Mouse (Mus musculus): ENCODE measurements at regions not wholly inside any gene's neighbourhood (a gene's known extent, or its start where the extent isn't known, plus 50 kb on each side); places are given as distances from the start of the nearest gene placed in this dataset.

- peak; percentile 55 for ATAC-seq (replicated peaks; ENCODE audit: insufficient number of reproducible peaks, low FRiP score, low TSS enrichment)
- no peak overlapping the region for H3K4me3 ChIP-seq (ENCODE audit: low read depth, low read length)
- H3K9ac ChIP-seq (ENCODE audit: low read depth, low read length) = peak overlapping the region; percentile 56
- WGBS (ENCODE audit: insufficient replicate concordance) = 28% methylated on average over 4 of the region's 4 CpGs
- H3K36me3 ChIP-seq (ENCODE audit: control insufficient read depth, insufficient read depth, low read length) = no peaks in the 10 kb centered on the region
- H3K4me2 ChIP-seq = peak overlapping the region; percentile 47
- no peak overlapping the region for H3K27ac ChIP-seq (ENCODE audit: low read depth, low read length)
- no peaks in the 10 kb centered on the region for H3K9me3 ChIP-seq (replicated peaks; ENCODE audit: control insufficient read depth, low read length)
- peaks cover 10% of the 10 kb centered on the region for H3K4me1 ChIP-seq (ENCODE audit: control insufficient read depth, insufficient read depth, low read length)
- no peaks in the 10 kb centered on the region; the same call in 1 of the 2 replicates for H3K27me3 ChIP-seq (ENCODE audit: control insufficient read depth, insufficient read depth, low read length)
Measured at GRCm38 (mm10) chr10:31076948-31077347, 234.3 kb upstream of the Hey2 start.

DNA sequence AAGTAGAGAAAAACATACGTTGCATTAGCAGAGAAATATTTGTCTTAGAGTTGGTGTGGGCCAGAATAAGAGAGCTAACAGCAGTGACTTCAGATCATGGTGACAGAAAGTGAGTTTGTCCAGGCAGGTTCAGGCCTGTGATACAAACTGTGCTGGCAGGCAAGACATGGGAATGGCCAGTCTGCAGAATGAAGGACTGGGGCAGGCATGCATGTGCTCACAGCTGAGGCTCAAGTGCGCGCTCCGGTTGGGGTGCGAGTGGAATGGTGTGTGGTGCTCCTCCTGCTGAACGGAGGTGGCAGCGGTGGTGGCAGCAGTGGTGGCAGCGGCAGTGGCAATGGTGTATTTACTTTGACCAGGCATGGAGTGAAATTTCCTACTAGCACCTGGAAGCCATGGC lies 233.8 kb upstream of the Hey2 start:
- peak overlapping the region; percentile 56 for H3K9ac ChIP-seq (ENCODE audit: low read depth, low read length)
- no peaks in the 10 kb centered on the region; the same call in 1 of the 2 replicates for H3K27me3 ChIP-seq (ENCODE audit: control insufficient read depth, insufficient read depth, low read length)
- 54% methylated on average over 8 of the region's 8 CpGs for WGBS (ENCODE audit: insufficient replicate concordance)
- H3K4me2 ChIP-seq = peak overlapping the region; percentile 47
- H3K27ac ChIP-seq (ENCODE audit: low read depth, low read length) = no peak overlapping the region
- no peak overlapping the region for H3K4me3 ChIP-seq (ENCODE audit: low read depth, low read length)
- no peak for ATAC-seq (replicated peaks; ENCODE audit: insufficient number of reproducible peaks, low FRiP score, low TSS enrichment)
- peaks cover 10% of the 10 kb centered on the region for H3K4me1 ChIP-seq (ENCODE audit: control insufficient read depth, insufficient read depth, low read length)
- H3K9me3 ChIP-seq (replicated peaks; ENCODE audit: control insufficient read depth, low read length) = no peaks in the 10 kb centered on the region
- no peaks in the 10 kb centered on the region for H3K36me3 ChIP-seq (ENCODE audit: control insufficient read depth, insufficient read depth, low read length)

DNA sequence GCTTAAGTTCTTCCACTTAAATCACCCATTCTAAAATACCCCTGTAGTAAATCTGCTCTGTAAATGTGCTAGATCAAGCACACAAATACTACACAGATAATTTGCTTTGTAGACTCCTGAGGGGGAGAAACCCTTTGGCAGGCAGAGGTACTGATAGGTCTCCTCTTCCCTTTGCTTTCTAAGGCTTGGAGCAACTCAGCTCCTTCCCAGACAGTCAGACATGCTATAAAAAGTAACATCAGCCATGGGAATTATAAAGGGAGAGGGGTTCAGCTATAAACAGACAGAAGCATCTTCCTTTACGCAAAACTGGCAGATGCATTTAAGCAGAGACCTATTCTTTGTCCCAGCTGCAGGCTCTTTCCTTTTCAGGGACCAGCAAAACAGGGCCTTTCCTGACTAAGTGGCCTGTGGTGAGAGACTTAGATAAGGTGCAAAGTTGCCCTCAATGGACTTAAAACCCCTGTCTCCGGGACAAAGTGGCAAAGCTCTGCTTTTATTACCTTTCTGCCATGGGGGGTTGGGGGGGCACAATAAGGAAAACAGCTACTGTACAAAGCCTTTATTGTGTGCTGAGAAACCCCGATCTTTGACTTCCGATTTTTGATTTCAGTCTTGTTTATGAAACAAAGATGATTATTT lies 231.5 kb upstream of the Hey2 start:
- WGBS (ENCODE audit: insufficient replicate concordance) = 37% methylated on average over 4 of the region's 4 CpGs

GRCm38 (mm10) chr10:31068668-31069223 lies 226.1 kb upstream of the Hey2 start:
- Histone ChIP-seq H3K4me3 (ENCODE audit: low read depth, low read length) (no peak overlapping the region), H3K9me3 (replicated peaks; ENCODE audit: control insufficient read depth, low read length) (no peaks in the 10 kb centered on the region), H3K27ac (ENCODE audit: low read depth, low read length) (peak overlapping the region; percentile 29; the same call in 1 of the 2 replicates), H3K36me3 (ENCODE audit: control insufficient read depth, insufficient read depth, low read length) (no peaks in the 10 kb centered on the region), H3K27me3 (ENCODE audit: control insufficient read depth, insufficient read depth, low read length) (no peaks in the 10 kb centered on the region), H3K4me2 (no peak overlapping the region), H3K4me1 (ENCODE audit: control insufficient read depth, insufficient read depth, low read length) (peaks cover 8% of the 10 kb centered on the region; the same call in 1 of the 2 replicates), H3K9ac (ENCODE audit: low read depth, low read length) (no peak overlapping the region)
- peak; percentile 73; the same call in 1 of the 2 replicates for ATAC-seq (replicated peaks; ENCODE audit: insufficient number of reproducible peaks, low FRiP score, low TSS enrichment)

More for the DNA sequence above, 231.5 kb upstream of the Hey2 start:
- Histone ChIP-seq H3K4me3 (ENCODE audit: low read depth, low read length) (no peak overlapping the region), H3K4me2 (no peak overlapping the region), H3K27me3 (ENCODE audit: control insufficient read depth, insufficient read depth, low read length) (no peaks in the 10 kb centered on the region; the same call in 1 of the 2 replicates), H3K9me3 (replicated peaks; ENCODE audit: control insufficient read depth, low read length) (no peaks in the 10 kb centered on the region), H3K4me1 (ENCODE audit: control insufficient read depth, insufficient read depth, low read length) (peaks cover 13% of the 10 kb centered on the region), H3K36me3 (ENCODE audit: control insufficient read depth, insufficient read depth, low read length) (no peaks in the 10 kb centered on the region), H3K27ac (ENCODE audit: low read depth, low read length) (0 out of 2 replicates have a peak overlapping the region, but pooled peaks have one; percentile 6), H3K9ac (ENCODE audit: low read depth, low read length) (peak overlapping the region; percentile 34; the same call in 1 of the 2 replicates)
- ATAC-seq (replicated peaks; ENCODE audit: insufficient number of reproducible peaks, low FRiP score, low TSS enrichment) = no peak

DNA sequence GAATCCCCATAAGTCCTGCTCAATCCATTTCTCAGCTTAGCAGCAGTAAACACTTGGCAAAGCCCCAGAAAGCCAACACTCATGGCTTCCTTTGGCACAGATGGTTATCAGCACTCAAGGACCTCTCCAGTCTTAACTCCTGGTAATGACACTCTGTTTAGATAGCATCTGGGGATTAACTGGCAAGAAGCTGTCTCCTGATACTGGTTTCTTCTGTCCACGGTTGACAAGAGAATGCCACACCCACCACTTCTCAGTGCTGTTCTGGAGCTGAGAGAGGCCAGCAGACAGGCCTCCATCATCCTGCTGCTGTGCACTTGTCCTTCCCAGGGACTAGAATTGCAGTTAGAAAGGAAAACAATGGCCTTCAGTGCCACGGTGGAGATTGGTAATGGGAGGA lies 220.1 kb upstream of the Hey2 start:
- ATAC-seq (replicated peaks; ENCODE audit: insufficient number of reproducible peaks, low FRiP score, low TSS enrichment) = no peak
- WGBS (ENCODE audit: insufficient replicate concordance) = 10% methylated on average over 2 of the region's 2 CpGs
- Histone ChIP-seq H3K36me3 (ENCODE audit: control insufficient read depth, insufficient read depth, low read length) (no peaks in the 10 kb centered on the region), H3K4me3 (ENCODE audit: low read depth, low read length) (no peak overlapping the region), H3K4me2 (no peak overlapping the region), H3K9me3 (replicated peaks; ENCODE audit: control insufficient read depth, low read length) (no peaks in the 10 kb centered on the region), H3K27me3 (ENCODE audit: control insufficient read depth, insufficient read depth, low read length) (no peaks in the 10 kb centered on the region), H3K9ac (ENCODE audit: low read depth, low read length) (no peak overlapping the region), H3K4me1 (ENCODE audit: control insufficient read depth, insufficient read depth, low read length) (peaks cover 7% of the 10 kb centered on the region; the same call in 1 of the 2 replicates), H3K27ac (ENCODE audit: low read depth, low read length) (no peak overlapping the region)

DNA sequence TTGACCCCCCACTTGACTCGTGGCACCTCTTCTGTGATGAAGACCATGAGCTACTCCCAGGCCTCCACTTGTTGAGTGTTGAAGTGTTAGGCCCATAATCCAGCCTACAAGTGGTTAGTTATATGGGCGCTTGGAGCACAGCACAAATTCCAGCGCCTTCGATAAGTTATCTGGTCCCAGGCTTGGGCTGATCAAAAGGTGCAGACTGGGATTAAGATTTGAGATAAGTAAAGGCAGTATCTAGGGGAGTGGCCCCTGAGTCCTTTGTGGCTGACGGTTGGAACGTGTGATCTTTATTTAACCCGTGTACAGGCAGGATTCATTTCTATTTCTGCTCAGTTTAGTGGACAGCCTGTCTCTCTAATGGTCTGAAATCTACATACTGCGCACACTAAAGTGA lies 210.7 kb upstream of the Hey2 start:
- peak; percentile 83 for ATAC-seq (replicated peaks; ENCODE audit: insufficient number of reproducible peaks, low FRiP score, low TSS enrichment)
- peaks cover 3% of the 10 kb centered on the region for H3K4me1 ChIP-seq (ENCODE audit: control insufficient read depth, insufficient read depth, low read length)
- peak overlapping the region; percentile 21; the same call in 1 of the 2 replicates for H3K4me2 ChIP-seq
- no peaks in the 10 kb centered on the region for H3K36me3 ChIP-seq (ENCODE audit: control insufficient read depth, insufficient read depth, low read length)
- no peak overlapping the region for H3K4me3 ChIP-seq (ENCODE audit: low read depth, low read length)
- WGBS (ENCODE audit: insufficient replicate concordance) = 37% methylated on average over 8 of the region's 8 CpGs
- peak overlapping the region; percentile 51; the same call in 1 of the 2 replicates for H3K27ac ChIP-seq (ENCODE audit: low read depth, low read length)
- H3K9me3 ChIP-seq (replicated peaks; ENCODE audit: control insufficient read depth, low read length) = no peaks in the 10 kb centered on the region
- H3K9ac ChIP-seq (ENCODE audit: low read depth, low read length) = no peak overlapping the region
- no peaks in the 10 kb centered on the region for H3K27me3 ChIP-seq (ENCODE audit: control insufficient read depth, insufficient read depth, low read length)

DNA sequence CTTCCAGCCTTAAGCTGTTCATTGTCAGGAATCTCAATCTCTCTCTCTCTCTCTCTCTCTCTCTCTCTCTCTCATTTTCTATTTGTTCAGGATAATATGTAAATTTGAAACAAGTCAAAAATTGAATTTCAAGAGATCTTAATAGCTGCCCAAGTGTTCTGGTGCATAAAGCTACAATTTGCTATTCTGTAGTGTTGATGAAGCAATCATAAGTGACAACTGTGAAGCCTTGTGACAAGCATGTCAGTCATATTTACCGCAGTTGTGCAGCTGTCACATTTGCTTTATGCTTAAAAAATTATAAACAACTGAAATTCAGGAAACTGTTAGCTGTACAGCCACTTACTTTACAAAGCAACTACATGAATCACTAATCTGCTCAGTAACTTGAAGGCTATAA lies 208.6 kb upstream of the Hey2 start:
- H3K4me3 ChIP-seq (ENCODE audit: low read depth, low read length) = no peak overlapping the region
- peaks cover 3% of the 10 kb centered on the region for H3K4me1 ChIP-seq (ENCODE audit: control insufficient read depth, insufficient read depth, low read length)
- H3K36me3 ChIP-seq (ENCODE audit: control insufficient read depth, insufficient read depth, low read length) = no peaks in the 10 kb centered on the region
- no peak overlapping the region for H3K9ac ChIP-seq (ENCODE audit: low read depth, low read length)
- H3K4me2 ChIP-seq = no peak overlapping the region
- no peak overlapping the region for H3K27ac ChIP-seq (ENCODE audit: low read depth, low read length)
- 85% methylated on average over 1 of the region's 1 CpGs for WGBS (ENCODE audit: insufficient replicate concordance)
- ATAC-seq (replicated peaks; ENCODE audit: insufficient number of reproducible peaks, low FRiP score, low TSS enrichment) = no peak
- H3K27me3 ChIP-seq (ENCODE audit: control insufficient read depth, insufficient read depth, low read length) = no peaks in the 10 kb centered on the region
- no peaks in the 10 kb centered on the region for H3K9me3 ChIP-seq (replicated peaks; ENCODE audit: control insufficient read depth, low read length)

DNA sequence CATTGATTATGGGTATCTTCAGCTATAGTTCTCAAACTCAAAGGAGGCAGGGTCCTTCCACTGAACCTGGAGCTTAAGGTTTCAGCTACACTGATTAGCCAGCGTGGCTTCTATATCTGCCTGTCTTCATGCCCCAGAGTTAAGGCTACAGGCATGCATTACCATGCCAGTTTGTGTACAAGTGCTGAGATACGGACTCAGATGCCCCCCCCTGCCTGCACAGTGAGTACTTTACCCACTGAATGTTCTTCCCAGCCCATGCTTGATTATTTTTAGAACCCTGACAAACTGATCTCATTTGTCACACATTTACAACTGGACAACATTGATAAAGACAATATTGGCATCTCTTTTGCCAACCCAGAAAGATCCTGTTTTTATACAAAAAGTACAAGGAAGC lies 206.8 kb upstream of the Hey2 start:
- H3K4me2 ChIP-seq = no peak overlapping the region
- no peaks in the 10 kb centered on the region for H3K27me3 ChIP-seq (ENCODE audit: control insufficient read depth, insufficient read depth, low read length)
- no peak overlapping the region for H3K9ac ChIP-seq (ENCODE audit: low read depth, low read length)
- H3K4me1 ChIP-seq (ENCODE audit: control insufficient read depth, insufficient read depth, low read length) = peaks cover 3% of the 10 kb centered on the region
- H3K4me3 ChIP-seq (ENCODE audit: low read depth, low read length) = no peak overlapping the region
- ATAC-seq (replicated peaks; ENCODE audit: insufficient number of reproducible peaks, low FRiP score, low TSS enrichment) = no peak
- no peak overlapping the region for H3K27ac ChIP-seq (ENCODE audit: low read depth, low read length)
- H3K9me3 ChIP-seq (replicated peaks; ENCODE audit: control insufficient read depth, low read length) = no peaks in the 10 kb centered on the region
- 52% methylated on average over 2 of the region's 2 CpGs for WGBS (ENCODE audit: insufficient replicate concordance)
- H3K36me3 ChIP-seq (ENCODE audit: control insufficient read depth, insufficient read depth, low read length) = no peaks in the 10 kb centered on the region

DNA sequence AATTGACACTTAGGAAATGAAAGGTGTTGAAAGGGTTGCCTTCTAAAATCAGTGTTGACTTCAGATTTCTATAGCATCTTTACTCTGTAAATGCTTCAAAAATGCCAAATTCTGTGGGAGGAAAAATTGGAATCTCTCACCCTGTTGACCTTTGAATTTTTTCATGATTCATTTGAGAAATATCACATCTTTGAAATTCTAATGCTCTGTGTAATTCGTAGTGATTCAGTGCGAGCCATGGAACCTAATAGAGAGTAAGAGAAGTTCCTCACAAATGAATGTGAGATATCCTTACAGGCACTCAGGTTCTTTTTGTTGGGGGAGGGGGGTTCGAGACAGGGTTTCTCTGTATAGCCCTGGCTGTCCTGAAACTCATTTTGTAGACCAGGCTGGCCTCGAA lies 193.0 kb upstream of the Hey2 start:
- peaks cover 6% of the 10 kb centered on the region for H3K4me1 ChIP-seq (ENCODE audit: control insufficient read depth, insufficient read depth, low read length)
- no peaks in the 10 kb centered on the region for H3K9me3 ChIP-seq (replicated peaks; ENCODE audit: control insufficient read depth, low read length)
- H3K27ac ChIP-seq (ENCODE audit: low read depth, low read length) = no peak overlapping the region
- H3K27me3 ChIP-seq (ENCODE audit: control insufficient read depth, insufficient read depth, low read length) = no peaks in the 10 kb centered on the region
- H3K9ac ChIP-seq (ENCODE audit: low read depth, low read length) = no peak overlapping the region
- H3K4me2 ChIP-seq = no peak overlapping the region
- 79% methylated on average over 4 of the region's 4 CpGs for WGBS (ENCODE audit: insufficient replicate concordance)
- H3K36me3 ChIP-seq (ENCODE audit: control insufficient read depth, insufficient read depth, low read length) = no peaks in the 10 kb centered on the region
- H3K4me3 ChIP-seq (ENCODE audit: low read depth, low read length) = no peak overlapping the region
- ATAC-seq (replicated peaks; ENCODE audit: insufficient number of reproducible peaks, low FRiP score, low TSS enrichment) = no peak

Measured in heart, embryonic 11.5 days (tissue).